Mouse (Mus musculus): Measurements from ENCODE around the gene Dnajb14. TPM values are rescaled to one million over a fixed set of nuclear protein-coding genes. Genes with fewer than 3 reads are reported as not detected.
"Not testable (repeated sequence)": the region's sequence is repeated elsewhere in the genome, so short reads cannot be mapped to it uniquely, and the experiment has no call there.

The Dnajb14 gene
- polyA plus RNA-seq, 1 experiment from 2014 or later, result 11.1 TPM

GRCm38 (mm10) chr3:137932748-137933147 is 65.3 kb downstream of the Dnajb14 start:
- 75% methylated on average over 7 of the region's 7 CpGs for WGBS
- H3K27me3 ChIP-seq (ENCODE audit: insufficient read depth, poor library complexity, severe bottlenecking), result no peaks in the 10 kb centered on the region
- H3K4me3 ChIP-seq, result no peak overlapping the region
- H3K4me1 ChIP-seq, result peaks cover 4% of the 10 kb centered on the region; the same call in 1 of the 2 replicates
- no peak overlapping the region for H3K27ac ChIP-seq
- peaks cover 26% of the 10 kb centered on the region for H3K36me3 ChIP-seq
- H3K9me3 ChIP-seq, result no peaks in the 10 kb centered on the region
- no peak for DNase-seq (ENCODE audit: low spot score)

- H3K4me1 ChIP-seq, result peaks cover 6% of the 10 kb centered on the region; the same call in 1 of the 2 replicates
- no peak overlapping the region for H3K27ac ChIP-seq
- no peak overlapping the region for H3K4me3 ChIP-seq
- peaks cover 21% of the 10 kb centered on the region for H3K36me3 ChIP-seq
- no peaks in the 10 kb centered on the region for H3K9me3 ChIP-seq
- WGBS, result 57% methylated on average over 3 of the region's 3 CpGs
- no peaks in the 10 kb centered on the region for H3K27me3 ChIP-seq (ENCODE audit: insufficient read depth, poor library complexity, severe bottlenecking)
- no peak for DNase-seq (ENCODE audit: low spot score)
These were observed 66.5 kb downstream of the Dnajb14 start for GRCm38 (mm10) chr3:137933986-137934385.

GRCm38 (mm10) chr3:137935570-137936525 is 68.4 kb downstream of the Dnajb14 start:
- H3K4me1 ChIP-seq, result peaks cover 10% of the 10 kb centered on the region
- 68% methylated on average over 5 of the region's 5 CpGs for WGBS
- H3K27me3 ChIP-seq (ENCODE audit: insufficient read depth, poor library complexity, severe bottlenecking), result no peaks in the 10 kb centered on the region
- H3K4me3 ChIP-seq, result no peak overlapping the region
- peaks cover 13% of the 10 kb centered on the region for H3K36me3 ChIP-seq
- no peak for DNase-seq (ENCODE audit: low spot score)
- no peak overlapping the region for H3K27ac ChIP-seq
- no peaks in the 10 kb centered on the region for H3K9me3 ChIP-seq

GRCm38 (mm10) chr3:137936541-137936940 is 69.1 kb downstream of the Dnajb14 start:
- H3K9me3 ChIP-seq, result no peaks in the 10 kb centered on the region
- peaks cover 14% of the 10 kb centered on the region for H3K4me1 ChIP-seq
- H3K36me3 ChIP-seq, result peaks cover 10% of the 10 kb centered on the region
- no peak for DNase-seq (ENCODE audit: low spot score)
- no peak overlapping the region for H3K4me3 ChIP-seq
- 45% methylated on average over 6 of the region's 6 CpGs for WGBS
- H3K27me3 ChIP-seq (ENCODE audit: insufficient read depth, poor library complexity, severe bottlenecking), result no peaks in the 10 kb centered on the region
- H3K27ac ChIP-seq, result no peak overlapping the region

GRCm38 (mm10) chr3:137938608-137939007 is 71.1 kb downstream of the Dnajb14 start:
- Histone ChIP-seq H3K36me3 (no peaks in the 10 kb centered on the region; the same call in 1 of the 2 replicates), H3K9me3 (no peaks in the 10 kb centered on the region), H3K27me3 (ENCODE audit: insufficient read depth, poor library complexity, severe bottlenecking) (no peaks in the 10 kb centered on the region), H3K4me3 (peak overlapping the region; percentile 35), H3K4me1 (peaks cover 16% of the 10 kb centered on the region), H3K27ac (peak overlapping the region; percentile 75; the same call in 1 of the 2 replicates)
- peak; percentile 88 for DNase-seq (ENCODE audit: low spot score)
- WGBS, result 29% methylated on average over 6 of the region's 6 CpGs

GRCm38 (mm10) chr3:137940757-137941156 is 73.3 kb downstream of the Dnajb14 start:
- 41% methylated on average over 4 of the region's 4 CpGs for WGBS
- Histone ChIP-seq H3K4me1 (peaks cover 20% of the 10 kb centered on the region), H3K36me3 (no peaks in the 10 kb centered on the region), H3K27me3 (ENCODE audit: insufficient read depth, poor library complexity, severe bottlenecking) (no peaks in the 10 kb centered on the region), H3K27ac (peak overlapping the region; percentile 70; the same call in 1 of the 2 replicates), H3K9me3 (no peaks in the 10 kb centered on the region), H3K4me3 (no peak overlapping the region)
- no peak for DNase-seq (ENCODE audit: low spot score)

- Histone ChIP-seq H3K27me3 (ENCODE audit: insufficient read depth, poor library complexity, severe bottlenecking) (no peaks in the 10 kb centered on the region), H3K4me3 (no peak overlapping the region), H3K27ac (no peak overlapping the region), H3K36me3 (no peaks in the 10 kb centered on the region), H3K9me3 (no peaks in the 10 kb centered on the region), H3K4me1 (peaks cover 22% of the 10 kb centered on the region)
- DNase-seq (ENCODE audit: low spot score), result no peak
These were observed 74.1 kb downstream of the Dnajb14 start for GRCm38 (mm10) chr3:137941555-137941954.

- H3K27ac ChIP-seq, result no peak overlapping the region
- no peaks in the 10 kb centered on the region for H3K27me3 ChIP-seq (ENCODE audit: insufficient read depth, poor library complexity, severe bottlenecking)
- DNase-seq (ENCODE audit: low spot score), result no peak
- no peaks in the 10 kb centered on the region for H3K36me3 ChIP-seq
- H3K4me3 ChIP-seq, result no peak overlapping the region
- WGBS, result 84% methylated on average over 12 of the region's 12 CpGs
- H3K9me3 ChIP-seq, result no peaks in the 10 kb centered on the region
- peaks cover 19% of the 10 kb centered on the region for H3K4me1 ChIP-seq
These were observed 74.7 kb downstream of the Dnajb14 start for GRCm38 (mm10) chr3:137942098-137942622.

GRCm38 (mm10) chr3:137943737-137944154 is 76.3 kb downstream of the Dnajb14 start:
- Histone ChIP-seq H3K27me3 (ENCODE audit: insufficient read depth, poor library complexity, severe bottlenecking) (no peaks in the 10 kb centered on the region), H3K4me1 (peaks cover 24% of the 10 kb centered on the region), H3K36me3 (no peaks in the 10 kb centered on the region), H3K4me3 (no peak overlapping the region), H3K27ac (no peak overlapping the region), H3K9me3 (no peaks in the 10 kb centered on the region)
- 68% methylated on average over 6 of the region's 6 CpGs for WGBS
- no peak for DNase-seq (ENCODE audit: low spot score)

GRCm38 (mm10) chr3:137946827-137947226 is 79.4 kb downstream of the Dnajb14 start:
- WGBS, result 89% methylated on average over 3 of the region's 3 CpGs
- peaks cover 20% of the 10 kb centered on the region for H3K4me1 ChIP-seq
- no peaks in the 10 kb centered on the region for H3K36me3 ChIP-seq
- no peak for DNase-seq (ENCODE audit: low spot score)
- no peak overlapping the region for H3K27ac ChIP-seq
- H3K27me3 ChIP-seq (ENCODE audit: insufficient read depth, poor library complexity, severe bottlenecking), result no peaks in the 10 kb centered on the region
- H3K4me3 ChIP-seq, result no peak overlapping the region
- H3K9me3 ChIP-seq, result no peaks in the 10 kb centered on the region

- Histone ChIP-seq H3K4me3 (no peak overlapping the region), H3K9me3 (no peaks in the 10 kb centered on the region), H3K27ac (no peak overlapping the region), H3K27me3 (ENCODE audit: insufficient read depth, poor library complexity, severe bottlenecking) (no peaks in the 10 kb centered on the region), H3K36me3 (no peaks in the 10 kb centered on the region), H3K4me1 (peaks cover 27% of the 10 kb centered on the region)
- DNase-seq (ENCODE audit: low spot score), result no peak
- WGBS, result 67% methylated on average over 4 of the region's 4 CpGs
These were observed 80.0 kb downstream of the Dnajb14 start for GRCm38 (mm10) chr3:137947525-137947924.

GRCm38 (mm10) chr3:137950191-137950885 is 82.9 kb downstream of the Dnajb14 start:
- WGBS, result 72% methylated on average over 10 of the region's 10 CpGs
- no peak for DNase-seq (ENCODE audit: low spot score)
- no peaks in the 10 kb centered on the region for H3K9me3 ChIP-seq
- H3K36me3 ChIP-seq, result no peaks in the 10 kb centered on the region
- peaks cover 33% of the 10 kb centered on the region for H3K4me1 ChIP-seq
- no peak overlapping the region for H3K27ac ChIP-seq
- no peak overlapping the region for H3K4me3 ChIP-seq
- H3K27me3 ChIP-seq (ENCODE audit: insufficient read depth, poor library complexity, severe bottlenecking), result no peaks in the 10 kb centered on the region

- 90% methylated on average over 3 of the region's 3 CpGs for WGBS
- H3K36me3 ChIP-seq; H3K27ac ChIP-seq; DNase-seq (ENCODE audit: low spot score); H3K4me3 ChIP-seq; H3K9me3 ChIP-seq; H3K27me3 ChIP-seq (ENCODE audit: insufficient read depth, poor library complexity, severe bottlenecking): not testable (repeated sequence)
- peaks cover 31% of the 10 kb centered on the region for H3K4me1 ChIP-seq
These were observed 83.8 kb downstream of the Dnajb14 start for GRCm38 (mm10) chr3:137951302-137951701.
